In the genomic region with DNA sequence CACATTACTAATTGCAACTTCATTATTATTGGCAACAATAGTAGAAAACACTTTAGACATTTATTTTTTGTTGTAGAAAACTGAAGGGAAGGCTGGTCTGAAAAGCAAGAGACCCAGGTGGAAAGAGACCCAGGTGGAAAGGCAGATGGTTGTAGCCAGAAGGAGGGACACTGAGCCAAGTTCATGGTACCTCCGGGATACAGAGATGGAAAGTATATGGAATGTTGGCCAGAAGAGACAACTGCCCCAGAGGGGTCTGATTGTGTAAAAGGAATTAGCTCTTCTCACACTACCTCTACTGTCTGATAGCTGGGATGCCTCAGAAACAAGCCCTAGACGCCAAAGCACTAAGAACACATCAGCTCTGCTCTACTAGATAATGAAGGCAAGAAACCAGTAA, we compare ENCODE assay signal across 34 mouse cellular contexts.
A peak's percentile ranks its signal among the peaks of the same experiment; 100 is the strongest.
DNase-seq lines count a peak whose midpoint lies in the region; ATAC-seq lines count a peak whose summit lies in the region.
"Had no signal": no experiment of that assay in that cellular context is flagged by ENCODE, and none has a peak within 500 bp of the region (broad histone marks: within the 10 kb centered on the region; RNA-seq: fewer than 3 reads in every experiment).

No protein-coding gene starts in this region.

- H3K27me3 ChIP-seq in hindbrain, embryonic 15.5 days = no peaks in the 10 kb centered on the region
- H3K27me3 ChIP-seq in hindbrain, embryonic 13.5 days = no peaks in the 10 kb centered on the region
- H3K27me3 ChIP-seq in forebrain, embryonic 15.5 days = no peaks in the 10 kb centered on the region
- H3K27me3 ChIP-seq: CH12.LX; embryonic facial prominence, embryonic 15.5 days; forebrain, embryonic 12.5 days; intestine, embryonic 15.5 days; limb, embryonic 15.5 days; liver, embryonic 13.5 days; megakaryocyte, embryonic 14.5 days; midbrain, embryonic 13.5 days; neural tube, embryonic 15.5 days had no signal

- H3K4me3 ChIP-seq in hindbrain, embryonic 15.5 days = no peak overlapping the region
- no peak overlapping the region for H3K4me3 ChIP-seq in hindbrain, embryonic 13.5 days
- H3K4me3 ChIP-seq in forebrain, embryonic 15.5 days = no peak overlapping the region
- H3K4me3 ChIP-seq: embryonic facial prominence, embryonic 10.5 days; embryonic facial prominence, embryonic 15.5 days; forebrain, embryonic 12.5 days; intestine, embryonic 15.5 days; limb, embryonic 10.5 days; limb, embryonic 15.5 days; liver, embryonic 13.5 days; megakaryocyte, embryonic 14.5 days; midbrain, embryonic 13.5 days; neural tube, embryonic 15.5 days had no signal

- no peaks in the 10 kb centered on the region for H3K9me3 ChIP-seq in hindbrain, embryonic 15.5 days
- H3K9me3 ChIP-seq in hindbrain, embryonic 13.5 days = no peaks in the 10 kb centered on the region
- no peaks in the 10 kb centered on the region for H3K9me3 ChIP-seq in forebrain, embryonic 15.5 days
- H3K9me3 ChIP-seq: embryonic facial prominence, embryonic 10.5 days; embryonic facial prominence, embryonic 15.5 days; forebrain, embryonic 12.5 days; intestine, embryonic 15.5 days; limb, embryonic 10.5 days; limb, embryonic 15.5 days; liver, embryonic 13.5 days; megakaryocyte, embryonic 14.5 days; midbrain, embryonic 13.5 days; neural tube, embryonic 15.5 days had no signal

- no peaks in the 10 kb centered on the region for H3K4me1 ChIP-seq in hindbrain, embryonic 15.5 days (replicated peaks)
- H3K4me1 ChIP-seq in hindbrain, embryonic 13.5 days (replicated peaks) = no peaks in the 10 kb centered on the region
- H3K4me1 ChIP-seq in forebrain, embryonic 15.5 days = no peaks in the 10 kb centered on the region
- H3K4me1 ChIP-seq: embryonic facial prominence, embryonic 10.5 days; embryonic facial prominence, embryonic 15.5 days; forebrain, embryonic 12.5 days; intestine, embryonic 15.5 days; limb, embryonic 10.5 days; limb, embryonic 15.5 days; liver, embryonic 13.5 days; megakaryocyte, embryonic 14.5 days; midbrain, embryonic 13.5 days; neural tube, embryonic 15.5 days had no signal

- 70% methylated on average over 2 of the region's 2 CpGs for WGBS in hindbrain, embryonic 15.5 days
- WGBS in hindbrain, embryonic 13.5 days = 75% methylated on average over 2 of the region's 2 CpGs
- 69% methylated on average over 2 of the region's 2 CpGs for WGBS in forebrain, embryonic 15.5 days

- peak; percentile 97 for DNase-seq in brain, adult 2 months (ENCODE audit: low read depth, low spot score)
- peak; percentile 90 to 93 for DNase-seq in cerebellum, adult 18-20 months
- DNase-seq in cerebellum, postnatal 10 days = peak; percentile 90 to 91
- no peak for DNase-seq in spleen, postnatal 14 days (ENCODE audit: low spot score in 2 of 2)
- no peak for DNase-seq in adrenal gland, postnatal 4 days (ENCODE audit: low spot score in 2 of 2)
- DNase-seq: adrenal gland, adult 2 months; gastrocnemius, postnatal 10 days; kidney, adult 8-10 months; kidney, postnatal 4 days; liver, embryonic 13.5 days; lung, adult 18-20 months; lung, postnatal 4 days; retina, postnatal 1 day; spleen, adult 18-20 months; thymus, adult 18-20 months; thymus, postnatal 25 days had no signal

- H3K9ac ChIP-seq in hindbrain, embryonic 15.5 days = no peak overlapping the region
- no peak overlapping the region for H3K9ac ChIP-seq in hindbrain, embryonic 13.5 days
- H3K9ac ChIP-seq in forebrain, embryonic 15.5 days (replicated peaks) = no peak overlapping the region
- H3K9ac ChIP-seq: embryonic facial prominence, embryonic 15.5 days; forebrain, embryonic 12.5 days; hindbrain, embryonic 14.5 days; intestine, embryonic 15.5 days; limb, embryonic 15.5 days; liver, embryonic 13.5 days; midbrain, embryonic 13.5 days; neural tube, embryonic 15.5 days had no signal

- no peak overlapping the region for H3K27ac ChIP-seq in hindbrain, embryonic 15.5 days (replicated peaks)
- no peak overlapping the region for H3K27ac ChIP-seq in hindbrain, embryonic 13.5 days
- H3K27ac ChIP-seq in forebrain, embryonic 15.5 days (replicated peaks) = no peak overlapping the region
- H3K27ac ChIP-seq: embryonic facial prominence, embryonic 10.5 days; embryonic facial prominence, embryonic 15.5 days; forebrain, embryonic 12.5 days; hindbrain, embryonic 14.5 days; intestine, embryonic 15.5 days; kidney, postnatal 0 days; limb, embryonic 10.5 days; limb, embryonic 15.5 days; liver, embryonic 13.5 days; midbrain, embryonic 13.5 days; neural tube, embryonic 15.5 days; stomach, postnatal 0 days had no signal

- ATAC-seq in hindbrain, embryonic 15.5 days (ENCODE audit: low FRiP score, low read depth) = 0 out of 2 replicates have a peak, but pooled peaks have one; percentile 23
- no peak for ATAC-seq in hindbrain, embryonic 13.5 days (ENCODE audit: low FRiP score)
- ATAC-seq in forebrain, embryonic 15.5 days (replicated peaks) = no peak
- ATAC-seq: activated CD4-positive, CD25-positive, alpha-beta regulatory T cell, adult 4 months; intestine, embryonic 15.5 days; lung, postnatal 0 days; midbrain, embryonic 13.5 days had no signal

- H3K36me3 ChIP-seq in hindbrain, embryonic 15.5 days = no peaks in the 10 kb centered on the region
- H3K36me3 ChIP-seq in hindbrain, embryonic 13.5 days = no peaks in the 10 kb centered on the region
- no peaks in the 10 kb centered on the region for H3K36me3 ChIP-seq in forebrain, embryonic 15.5 days
- H3K36me3 ChIP-seq: embryonic facial prominence, embryonic 10.5 days; embryonic facial prominence, embryonic 15.5 days; forebrain, embryonic 12.5 days; intestine, embryonic 15.5 days; limb, embryonic 10.5 days; limb, embryonic 15.5 days; liver, embryonic 13.5 days; midbrain, embryonic 13.5 days; neural tube, embryonic 15.5 days had no signal

- no peak overlapping the region for H3K4me2 ChIP-seq in hindbrain, embryonic 15.5 days
- H3K4me2 ChIP-seq in hindbrain, embryonic 13.5 days = no peak overlapping the region
- H3K4me2 ChIP-seq in forebrain, embryonic 15.5 days (replicated peaks) = no peak overlapping the region
- H3K4me2 ChIP-seq: embryonic facial prominence, embryonic 15.5 days; forebrain, embryonic 12.5 days; hindbrain, embryonic 14.5 days; intestine, embryonic 15.5 days; limb, embryonic 15.5 days; liver, embryonic 13.5 days; midbrain, embryonic 13.5 days; neural tube, embryonic 15.5 days had no signal

Comparison
In these comparisons a context has a peak if more than half of its experiments do, and no peak if none do; other contexts are left out.
1. DNase-seq: peak in brain, adult 2 months (single experiment), cerebellum, adult 18-20 months (2 of 2) and cerebellum, postnatal 10 days (2 of 2); none in spleen, postnatal 14 days (0 of 2) and adrenal gland, postnatal 4 days (0 of 2).